Mouse (Mus musculus) gastrocnemius, postnatal 36 days (tissue): Measurements from ENCODE around the gene Pax6. TPM values are rescaled to one million over a fixed set of nuclear protein-coding genes. Genes with fewer than 3 reads are reported as not detected.

Experiments used
- DNase-seq, 2 experiments: peaks; one replicate each; pipeline ENCODE4 v3.0.0; 2022
- intact Hi-C: fragments of 180-260 bp; cut with DNase I; formaldehyde crosslinking; loops from one replicate; pipeline ENCODE4 v1.15.1; 2025
- long read RNA-seq, 2 experiments: library from polyadenylated mRNA; stranded (forward); transcript quantifications; one replicate each; pipeline ENCODE4 v2.0.0; 2021
- total RNA-seq, 2 experiments: library from RNA; stranded (reverse); gene quantifications; 2 replicates each; pipeline ENCODE4 v1.2.3; 2021

Gene Pax6
- total RNA-seq, result not detected
- long read RNA-seq, experiment 1, result 0 reads
- long read RNA-seq, experiment 2, result 0 reads

- DNase-seq, result no peak
- intact Hi-C loops, result no loop called here
Observed at GRCm38 (mm10) chr2:105668271-105669270, at the start of gene Pax6. Pax6 (plus strand) TSS chr2:105668900.

- DNase-seq, result no peak
- intact Hi-C loops, result no loop called here
Observed at GRCm38 (mm10) chr2:105648933-105649332, 19.8 kb upstream of the Pax6 start.

GRCm38 (mm10) chr2:105656456-105656855, 12.2 kb upstream of the Pax6 start:
- intact Hi-C loops, result no loop called here
- DNase-seq, result no peak

GRCm38 (mm10) chr2:105659350-105659749, 9.3 kb upstream of the Pax6 start:
- intact Hi-C loops, result no loop called here
- DNase-seq, result no peak

- DNase-seq, result no peak
- intact Hi-C loops, result no loop called here
Observed at GRCm38 (mm10) chr2:105659926-105660873, 8.5 kb upstream of the Pax6 start.

- intact Hi-C loops, result no loop called here
- DNase-seq, result no peak
Observed at GRCm38 (mm10) chr2:105660874-105661622, 7.7 kb upstream of the Pax6 start.

GRCm38 (mm10) chr2:105661623-105662066, 7.1 kb upstream of the Pax6 start:
- intact Hi-C loops, result no loop called here
- DNase-seq, result no peak

- DNase-seq, result no peak
- intact Hi-C loops, result no loop called here
Observed at GRCm38 (mm10) chr2:105662121-105662520, 6.6 kb upstream of the Pax6 start.

GRCm38 (mm10) chr2:105662606-105663005, 6.1 kb upstream of the Pax6 start:
- intact Hi-C loops, result no loop called here
- DNase-seq, result no peak

- DNase-seq, result no peak
Observed at GRCm38 (mm10) chr2:105663101-105663511, 5.6 kb upstream of the Pax6 start.

GRCm38 (mm10) chr2:105664996-105665395, 3.7 kb upstream of the Pax6 start:
- no peak for DNase-seq
- intact Hi-C loops, result no loop called here

More at GRCm38 (mm10) chr2:105663101-105663511, 5.6 kb upstream of the Pax6 start:
- intact Hi-C loops, result no loop called here

GRCm38 (mm10) chr2:105665491-105666250, 3.0 kb upstream of the Pax6 start:
- no peak for DNase-seq
- intact Hi-C loops, result no loop called here

- intact Hi-C loops, result no loop called here
Observed at GRCm38 (mm10) chr2:105666331-105666730, 2.4 kb upstream of the Pax6 start.

GRCm38 (mm10) chr2:105666763-105667625, 1.7 kb upstream of the Pax6 start:
- intact Hi-C loops, result no loop called here
- DNase-seq, result no peak

More at GRCm38 (mm10) chr2:105666331-105666730, 2.4 kb upstream of the Pax6 start:
- no peak for DNase-seq

GRCm38 (mm10) chr2:105667626-105667950, 1.1 kb upstream of the Pax6 start:
- DNase-seq, result no peak
- intact Hi-C loops, result no loop called here

GRCm38 (mm10) chr2:105669371-105669861, 716 bp downstream of the Pax6 start:
- DNase-seq, result no peak
- intact Hi-C loops, result no loop called here

GRCm38 (mm10) chr2:105669881-105670730, 1.4 kb downstream of the Pax6 start:
- intact Hi-C loops, result loop anchor here (10.0 kb wide), 1 partner anchor 335 kb away; the partner anchor contains the start of gene Dnajc24
- DNase-seq, result no peak
